In the genomic region with DNA sequence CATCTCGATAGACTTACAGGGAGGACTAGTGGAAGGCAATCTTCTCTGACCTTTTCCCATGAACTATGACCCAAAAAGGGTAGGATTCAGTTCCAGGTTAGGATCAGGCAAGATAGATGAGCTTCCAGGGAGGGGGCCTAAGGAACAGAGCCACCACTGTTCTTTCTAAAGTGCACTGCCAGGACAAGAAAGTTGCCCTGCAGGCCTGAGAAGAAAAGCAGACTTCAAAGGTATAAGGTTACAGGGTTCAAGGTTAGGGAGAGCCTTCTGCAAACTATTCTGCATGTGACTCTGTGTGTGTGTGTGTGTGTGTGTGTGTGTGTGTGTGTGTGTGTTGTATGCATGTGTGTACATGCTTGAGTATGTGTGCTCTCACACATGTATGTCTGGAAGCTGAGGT, we compare ENCODE assay signal across 28 mouse cellular contexts. TPM values are rescaled to one million over a fixed set of nuclear protein-coding genes. Genes with fewer than 3 reads are reported as not detected.
DNase-seq lines count a peak whose midpoint lies in the region; ATAC-seq lines count a peak whose summit lies in the region.
"Had no signal": no experiment of that assay in that cellular context is flagged by ENCODE, and none has a peak within 500 bp of the region (broad histone marks: within the 10 kb centered on the region; RNA-seq: fewer than 3 reads in every experiment).

No protein-coding gene starts in this region.

- no peaks in the 10 kb centered on the region for H3K9me3 ChIP-seq in heart, embryonic 13.5 days
- no peaks in the 10 kb centered on the region for H3K9me3 ChIP-seq in kidney, embryonic 15.5 days (replicated peaks)
- no peaks in the 10 kb centered on the region for H3K9me3 ChIP-seq in embryonic facial prominence, embryonic 11.5 days (replicated peaks; ENCODE audit: control insufficient read depth, low read length)
- H3K9me3 ChIP-seq: embryonic facial prominence, embryonic 15.5 days; forebrain, embryonic 12.5 days; limb, embryonic 12.5 days; liver, embryonic 15.5 days; midbrain, embryonic 10.5 days; midbrain, embryonic 15.5 days; neural tube, embryonic 15.5 days had no signal

- WGBS in heart, embryonic 13.5 days, result 80% methylated on average over 1 of the region's 1 CpGs
- WGBS in kidney, embryonic 15.5 days, result 33% methylated on average over 1 of the region's 1 CpGs
- WGBS in embryonic facial prominence, embryonic 11.5 days, result 25% methylated on average over 1 of the region's 1 CpGs

- no peak for DNase-seq in heart, postnatal 4 days
- no peak for DNase-seq in kidney, postnatal 36 days
- peak; percentile 56 for DNase-seq in embryonic facial prominence, embryonic 11.5 days (ENCODE audit: low spot score)
- no peak for DNase-seq in gastrocnemius, postnatal 10 days
- DNase-seq in kidney, postnatal 4 days, result no peak
- DNase-seq: adrenal gland, postnatal 25 days; cerebellum, adult 18-20 months; cerebellum, postnatal 10 days; forebrain, postnatal 0 days; gastrocnemius, postnatal 14 days; heart, adult 11 months; kidney, adult 8-10 months; kidney, postnatal 10 days; lung, embryonic 14.5 days; lung, postnatal 14 days; spleen, adult 18-20 months; thymus, postnatal 14 days had no signal

- peaks cover 69% of the 10 kb centered on the region for H3K4me1 ChIP-seq in heart, embryonic 13.5 days
- peaks cover 15% of the 10 kb centered on the region for H3K4me1 ChIP-seq in kidney, embryonic 15.5 days
- H3K4me1 ChIP-seq in embryonic facial prominence, embryonic 11.5 days (ENCODE audit: control insufficient read depth, insufficient read depth, low read length), result no peaks in the 10 kb centered on the region

- H3K27ac ChIP-seq in heart, embryonic 13.5 days (replicated peaks), result peak overlapping the region; percentile 28; the same call in 1 of the 2 replicates
- 0 out of 2 replicates have a peak overlapping the region, but pooled peaks have one; percentile 45 for H3K27ac ChIP-seq in kidney, embryonic 15.5 days
- H3K27ac ChIP-seq in embryonic facial prominence, embryonic 11.5 days (replicated peaks; ENCODE audit: low read depth, low read length), result no peak overlapping the region
- H3K27ac ChIP-seq: embryonic facial prominence, embryonic 15.5 days; forebrain, embryonic 12.5 days; limb, embryonic 12.5 days; liver, embryonic 15.5 days; midbrain, embryonic 10.5 days; midbrain, embryonic 15.5 days; neural tube, embryonic 15.5 days had no signal

- no peak overlapping the region for H3K9ac ChIP-seq in heart, embryonic 13.5 days
- H3K9ac ChIP-seq in kidney, embryonic 15.5 days, result no peak overlapping the region
- no peak overlapping the region for H3K9ac ChIP-seq in embryonic facial prominence, embryonic 11.5 days (replicated peaks; ENCODE audit: low read length)
- H3K9ac ChIP-seq: embryonic facial prominence, embryonic 15.5 days; forebrain, embryonic 12.5 days; forebrain, postnatal 0 days; limb, embryonic 12.5 days; liver, embryonic 15.5 days; lung, embryonic 14.5 days; midbrain, embryonic 15.5 days; neural tube, embryonic 15.5 days had no signal

- no peak for ATAC-seq in heart, embryonic 13.5 days (ENCODE audit: extremely low read depth, insufficient number of reproducible peaks, low FRiP score, low TSS enrichment)
- no peak for ATAC-seq in kidney, embryonic 15.5 days (replicated peaks; ENCODE audit: low FRiP score)
- no peak for ATAC-seq in embryonic facial prominence, embryonic 11.5 days (replicated peaks; ENCODE audit: insufficient number of reproducible peaks, low FRiP score, low TSS enrichment, low read depth)
- ATAC-seq: forebrain, postnatal 0 days; hindbrain, embryonic 16.5 days; midbrain, embryonic 15.5 days; Patski had no signal

- no peaks in the 10 kb centered on the region for H3K36me3 ChIP-seq in heart, embryonic 13.5 days
- H3K36me3 ChIP-seq in kidney, embryonic 15.5 days, result no peaks in the 10 kb centered on the region
- H3K36me3 ChIP-seq in embryonic facial prominence, embryonic 11.5 days (replicated peaks; ENCODE audit: control insufficient read depth, insufficient read depth, low read depth, low read length), result no peaks in the 10 kb centered on the region
- H3K36me3 ChIP-seq: embryonic facial prominence, embryonic 15.5 days; forebrain, embryonic 12.5 days; liver, embryonic 15.5 days; midbrain, embryonic 10.5 days; midbrain, embryonic 15.5 days; neural tube, embryonic 15.5 days had no signal

- no peaks in the 10 kb centered on the region for H3K27me3 ChIP-seq in heart, embryonic 13.5 days (replicated peaks)
- H3K27me3 ChIP-seq in kidney, embryonic 15.5 days, result no peaks in the 10 kb centered on the region
- no peaks in the 10 kb centered on the region for H3K27me3 ChIP-seq in embryonic facial prominence, embryonic 11.5 days (ENCODE audit: control insufficient read depth, insufficient read depth, low read length)
- H3K27me3 ChIP-seq: embryonic facial prominence, embryonic 15.5 days; forebrain, embryonic 12.5 days; limb, embryonic 12.5 days; liver, embryonic 15.5 days; midbrain, embryonic 15.5 days; neural tube, embryonic 15.5 days; Patski had no signal

- H3K4me3 ChIP-seq in heart, embryonic 13.5 days, result no peak overlapping the region
- H3K4me3 ChIP-seq in kidney, embryonic 15.5 days (replicated peaks), result no peak overlapping the region
- no peak overlapping the region for H3K4me3 ChIP-seq in embryonic facial prominence, embryonic 11.5 days (ENCODE audit: low read depth, low read length)
- H3K4me3 ChIP-seq: embryonic facial prominence, embryonic 15.5 days; forebrain, embryonic 12.5 days; limb, embryonic 12.5 days; liver, embryonic 15.5 days; midbrain, embryonic 10.5 days; midbrain, embryonic 15.5 days; neural tube, embryonic 15.5 days had no signal

- H3K4me2 ChIP-seq in heart, embryonic 13.5 days, result no peak overlapping the region
- no peak overlapping the region for H3K4me2 ChIP-seq in kidney, embryonic 15.5 days
- no peak overlapping the region for H3K4me2 ChIP-seq in embryonic facial prominence, embryonic 11.5 days (ENCODE audit: low read depth, low read length)
- H3K4me2 ChIP-seq: embryonic facial prominence, embryonic 15.5 days; forebrain, embryonic 12.5 days; limb, embryonic 12.5 days; liver, embryonic 15.5 days; lung, embryonic 14.5 days; midbrain, embryonic 15.5 days; neural tube, embryonic 15.5 days had no signal

RNA-seq across cellular contexts. Expression of a gene that starts 53.1 kb away (rescaled TPM):
- polyA plus RNA-seq in heart, embryonic 13.5 days (2015; fragmentation: Nextera tagmentation; extraction: Ambion mirVana), result 51.4 and 53.2 TPM in 2 replicates
- total RNA-seq in heart, postnatal 4 days (2021), result 10 to 100 TPM; 23.9 to 24.8 TPM
- polyA plus RNA-seq in kidney, embryonic 15.5 days (2015; fragmentation: Nextera tagmentation; extraction: Ambion mirVana), result 97.9 and 103 TPM in 2 replicates
- 144 and 149 TPM in 2 replicates for polyA plus RNA-seq in embryonic facial prominence, embryonic 11.5 days (2014; fragmentation: Nextera tagmentation; extraction: Ambion mirVana)
- 10 to 100 TPM in 1 of 2 experiments, 1 to 10 TPM in 1; 8.4 to 16.6 TPM for total RNA-seq in gastrocnemius, postnatal 10 days (2021)
